Mouse (Mus musculus) forebrain, embryonic 14.5 days (tissue): ENCODE measurements at regions not wholly inside any gene's neighbourhood (a gene's known extent, or its start where the extent isn't known, plus 50 kb on each side); places are given as distances from the start of the nearest gene placed in this dataset.

Experiments
- ATAC-seq: fragments of 200-750 bp; cut with Nextera tagmentation; 2 replicates; pipeline ENCODE4 v1.8.0; 2017; ENCODE audit warnings: mild to moderate bottlenecking, moderate library complexity
- DNase-seq: peaks from one replicate; pipeline ENCODE4 v3.0.0-alpha.2; 2015; ENCODE audit warnings: low spot score
- H3K27ac ChIP-seq: fragments of 300-500 bp; sonication (generic); 2 replicates; pipeline ENCODE4 v1.5.1; 2014; ENCODE audit warnings: low read depth, mild to moderate bottlenecking, control low read depth, low read length, moderate library complexity
- H3K27me3 ChIP-seq: fragments of 300-500 bp; sonication (generic); replicated peaks from 2 replicates; pipeline ENCODE4 v1.6.1; 2014; ENCODE audit warnings: low read length, control low read depth, mixed read lengths; ENCODE audit not compliant: control insufficient read depth, insufficient read depth
- H3K36me3 ChIP-seq: fragments of 300-500 bp; sonication (generic); 2 replicates; pipeline ENCODE4 v1.6.1; 2014; ENCODE audit warnings: low read length, control low read depth; ENCODE audit not compliant: control insufficient read depth, insufficient read depth
- H3K4me1 ChIP-seq: fragments of 300-500 bp; sonication (generic); 2 replicates; pipeline ENCODE4 v1.6.1; 2014; ENCODE audit warnings: antibody characterized with exemption, low read length, control low read depth; ENCODE audit not compliant: control insufficient read depth, insufficient read depth
- H3K4me2 ChIP-seq: fragments of 300-500 bp; sonication (generic); 2 replicates; pipeline ENCODE4 v1.6.1; 2014; ENCODE audit warnings: mild to moderate bottlenecking, control low read depth, low read length
- H3K4me3 ChIP-seq: fragments of 300-500 bp; sonication (generic); 2 replicates; pipeline ENCODE4 v1.5.1; 2014; ENCODE audit warnings: low read depth, low read length, control low read depth
- H3K9ac ChIP-seq: fragments of 300-500 bp; sonication (generic); 2 replicates; pipeline ENCODE4 v1.6.1; 2014; ENCODE audit warnings: mild to moderate bottlenecking, low read length, control low read depth, moderate library complexity
- H3K9me3 ChIP-seq: fragments of 300-500 bp; sonication (generic); replicated peaks from 2 replicates; pipeline ENCODE4 v1.6.1; 2016; ENCODE audit warnings: low read length, control low read depth, mixed read lengths; ENCODE audit not compliant: control insufficient read depth
- WGBS: fragments of 180-500 bp; shearing (Covaris S2); extraction: QIAGEN DNeasy Blood & Tissue Kit; methylation state at CpG from one replicate; pipeline ENCODE4 v1.1.7; 2014; 5-methylcytosine and 5-hydroxymethylcytosine counted together

DNA sequence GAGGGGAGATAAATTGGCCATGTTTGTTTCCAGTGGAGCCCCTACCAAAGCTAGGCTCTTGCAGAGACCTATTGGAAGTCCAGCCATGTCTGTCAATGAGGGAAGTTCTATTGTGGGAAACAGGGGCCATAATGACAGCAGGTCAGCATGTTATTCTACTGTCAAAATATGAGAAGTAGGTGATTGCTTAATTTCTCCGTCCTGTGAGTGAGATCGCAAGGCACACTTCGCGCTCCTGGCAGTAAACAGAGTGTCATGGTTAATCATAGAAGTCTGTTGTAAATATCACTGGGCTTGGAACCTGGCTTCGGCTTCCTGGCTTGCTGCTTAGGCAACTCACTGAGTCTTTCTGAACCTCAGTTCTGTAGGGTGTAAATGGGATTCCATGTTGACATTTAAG lies 72.5 kb upstream of the Ccdc122 start:
- no peak for ATAC-seq

DNA sequence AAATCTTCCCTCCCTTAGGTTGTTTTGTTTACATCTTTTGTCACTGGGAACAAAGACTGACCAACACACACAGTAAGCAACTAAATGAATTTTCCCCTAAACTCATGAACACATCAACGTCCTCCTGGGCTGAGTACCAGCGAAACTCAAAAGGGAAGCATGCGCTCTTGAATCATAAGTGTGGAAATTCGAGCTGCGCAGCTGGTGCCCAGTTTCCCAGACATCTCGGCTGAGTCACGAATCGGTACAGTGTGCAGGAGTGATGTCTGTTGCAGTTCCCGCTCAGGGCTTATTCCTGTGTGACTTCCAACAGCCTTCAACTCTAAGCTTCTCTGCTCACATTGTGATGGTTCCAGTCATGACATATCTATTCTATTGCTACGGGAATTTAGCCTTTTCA lies 77.7 kb upstream of the Ccdc122 start:
- no peaks in the 10 kb centered on the region for H3K9me3 ChIP-seq
- no peak overlapping the region for H3K27ac ChIP-seq
- H3K4me2 ChIP-seq = no peak overlapping the region
- no peaks in the 10 kb centered on the region for H3K36me3 ChIP-seq
- no peak overlapping the region for H3K9ac ChIP-seq
- H3K27me3 ChIP-seq = no peaks in the 10 kb centered on the region
- ATAC-seq (no peak), DNase-seq (no peak)
- no peaks in the 10 kb centered on the region for H3K4me1 ChIP-seq
- no peak overlapping the region for H3K4me3 ChIP-seq
- 78% methylated on average over 10 of the region's 10 CpGs for WGBS

More for the DNA sequence above, 72.5 kb upstream of the Ccdc122 start:
- H3K4me3 ChIP-seq = no peak overlapping the region
- H3K9ac ChIP-seq = no peak overlapping the region
- H3K27me3 ChIP-seq = no peaks in the 10 kb centered on the region
- no peaks in the 10 kb centered on the region for H3K36me3 ChIP-seq
- no peak overlapping the region for H3K4me2 ChIP-seq
- no peak for DNase-seq
- H3K4me1 ChIP-seq = no peaks in the 10 kb centered on the region
- H3K27ac ChIP-seq = no peak overlapping the region
- WGBS = 97% methylated on average over 5 of the region's 5 CpGs
- no peaks in the 10 kb centered on the region for H3K9me3 ChIP-seq

DNA sequence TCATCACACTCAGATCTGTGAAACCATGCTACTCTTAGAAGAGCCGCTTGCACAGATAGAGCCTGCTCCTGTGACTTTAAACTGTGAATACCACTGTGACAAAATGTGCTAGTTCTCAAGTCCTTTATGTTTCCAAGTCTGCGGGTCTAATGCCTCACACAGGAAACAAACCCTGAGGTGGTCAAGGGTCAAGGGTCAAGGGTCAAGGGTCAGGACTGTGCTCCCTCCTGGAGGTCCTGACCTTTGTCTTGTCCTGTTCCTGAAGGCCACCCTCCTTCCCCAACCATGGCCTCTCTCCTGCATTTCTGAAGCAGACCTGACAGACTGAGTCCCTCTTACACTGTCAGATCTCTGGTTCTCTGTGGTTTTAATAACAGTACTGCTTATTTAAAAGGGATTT lies 79.4 kb upstream of the Ccdc122 start:
- no peak overlapping the region for H3K27ac ChIP-seq
- no peaks in the 10 kb centered on the region for H3K27me3 ChIP-seq
- DNase-seq = no peak
- ATAC-seq = no peak
- H3K4me1 ChIP-seq = no peaks in the 10 kb centered on the region
- no peaks in the 10 kb centered on the region for H3K9me3 ChIP-seq
- no peaks in the 10 kb centered on the region for H3K36me3 ChIP-seq
- H3K4me3 ChIP-seq = no peak overlapping the region
- H3K9ac ChIP-seq = no peak overlapping the region
- no peak overlapping the region for H3K4me2 ChIP-seq
- WGBS = 65% methylated on average over 2 of the region's 2 CpGs

DNA sequence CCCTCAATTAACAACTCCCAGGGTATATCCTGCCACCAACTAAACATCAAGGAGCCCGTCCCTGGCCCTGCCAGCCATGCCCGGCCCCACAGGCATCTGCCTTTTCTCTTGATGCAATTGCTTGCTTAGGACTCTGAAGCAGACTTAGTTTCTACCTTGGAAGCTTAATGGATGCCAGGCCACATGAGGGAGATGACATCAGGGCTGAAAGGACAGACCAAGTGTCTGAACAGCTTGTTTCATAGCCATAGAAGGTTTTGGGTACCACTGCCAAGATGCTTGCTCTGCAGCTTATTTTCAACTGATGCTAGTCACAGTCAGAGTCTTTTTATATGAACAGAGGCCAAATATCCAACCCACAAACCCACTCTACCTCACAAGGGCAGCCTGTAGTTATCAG lies 83.4 kb upstream of the Ccdc122 start:
- Histone ChIP-seq H3K27ac (no peak overlapping the region), H3K9me3 (no peaks in the 10 kb centered on the region), H3K4me2 (no peak overlapping the region), H3K9ac (no peak overlapping the region), H3K36me3 (no peaks in the 10 kb centered on the region), H3K27me3 (no peaks in the 10 kb centered on the region), H3K4me3 (no peak overlapping the region), H3K4me1 (no peaks in the 10 kb centered on the region)
- DNase-seq (no peak), ATAC-seq (no peak)
- 97% methylated on average over 2 of the region's 2 CpGs for WGBS

DNA sequence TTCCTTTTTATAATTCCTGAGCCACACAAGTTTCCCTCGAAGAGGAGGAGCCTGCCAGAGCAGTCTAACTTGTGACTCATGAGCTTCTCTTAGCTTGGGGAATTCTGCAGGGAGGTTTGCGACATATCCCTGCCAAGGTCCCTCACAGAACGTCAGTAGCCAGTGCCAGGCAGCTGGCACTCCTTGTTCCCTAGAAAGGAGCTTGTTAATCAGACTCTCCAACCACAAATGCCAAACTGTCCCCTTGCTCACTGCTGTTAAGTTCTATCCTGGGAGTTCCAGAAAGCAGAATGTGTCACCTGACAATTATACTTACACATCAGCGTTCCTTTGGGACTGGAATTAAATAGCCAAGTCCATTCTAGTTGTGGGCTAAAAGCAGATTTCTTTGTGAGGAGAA lies 85.1 kb upstream of the Ccdc122 start:
- Histone ChIP-seq H3K4me2 (no peak overlapping the region), H3K9me3 (no peaks in the 10 kb centered on the region), H3K9ac (no peak overlapping the region), H3K27me3 (no peaks in the 10 kb centered on the region), H3K4me1 (no peaks in the 10 kb centered on the region), H3K4me3 (no peak overlapping the region), H3K36me3 (no peaks in the 10 kb centered on the region), H3K27ac (no peak overlapping the region)
- DNase-seq (peak; percentile 22), ATAC-seq (no peak)
- WGBS = 75% methylated on average over 4 of the region's 4 CpGs

DNA sequence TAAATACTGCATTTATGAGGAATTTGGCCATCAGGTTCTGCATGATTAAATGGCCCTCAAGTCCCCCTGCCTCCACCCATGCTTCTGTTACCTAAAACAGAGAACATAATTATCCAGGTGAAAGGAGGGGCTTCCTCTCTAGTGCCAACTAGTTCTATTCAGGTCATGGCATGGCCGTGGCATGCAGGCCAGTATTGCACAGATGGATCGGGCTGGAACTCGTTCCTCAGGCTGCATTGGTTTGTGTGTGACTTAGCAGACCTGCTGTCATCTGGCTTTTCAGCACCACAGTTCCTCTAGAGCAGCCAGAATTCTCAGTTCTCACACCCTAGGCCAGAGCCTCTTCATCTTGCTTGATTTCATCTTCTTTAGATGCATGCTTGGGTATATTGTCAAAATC lies 87.2 kb upstream of the Ccdc122 start:
- Histone ChIP-seq H3K4me3 (no peak overlapping the region), H3K4me2 (no peak overlapping the region), H3K9ac (no peak overlapping the region), H3K4me1 (no peaks in the 10 kb centered on the region), H3K36me3 (no peaks in the 10 kb centered on the region), H3K27ac (no peak overlapping the region), H3K27me3 (no peaks in the 10 kb centered on the region), H3K9me3 (no peaks in the 10 kb centered on the region)
- 70% methylated on average over 3 of the region's 3 CpGs for WGBS
- ATAC-seq (no peak), DNase-seq (no peak)

DNA sequence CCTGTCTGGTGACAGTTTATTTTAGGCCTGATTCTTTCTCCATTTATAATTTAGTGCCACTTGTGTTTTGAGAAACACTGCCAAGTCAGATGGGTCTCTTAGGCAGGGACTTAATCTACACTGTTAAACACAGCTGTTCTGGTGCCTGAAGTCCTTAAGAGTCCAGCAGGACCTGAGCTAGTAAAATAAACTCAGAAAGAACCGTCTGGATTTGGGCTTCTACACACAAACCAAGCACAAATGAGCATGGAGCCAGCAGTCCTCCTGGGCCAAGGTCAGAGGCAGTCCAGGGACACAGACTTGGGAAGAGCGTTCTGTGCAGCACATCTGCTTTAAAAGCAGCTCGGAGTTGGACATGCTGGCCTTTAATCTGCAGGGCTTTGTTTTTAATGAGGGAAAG lies 87.6 kb upstream of the Ccdc122 start:
- no peaks in the 10 kb centered on the region for H3K9me3 ChIP-seq
- H3K27ac ChIP-seq = no peak overlapping the region
- H3K4me1 ChIP-seq = no peaks in the 10 kb centered on the region
- WGBS = 60% methylated on average over 3 of the region's 3 CpGs
- no peak overlapping the region for H3K4me3 ChIP-seq
- no peaks in the 10 kb centered on the region for H3K36me3 ChIP-seq
- DNase-seq (no peak), ATAC-seq (no peak)
- H3K27me3 ChIP-seq = no peaks in the 10 kb centered on the region
- H3K4me2 ChIP-seq = no peak overlapping the region
- no peak overlapping the region for H3K9ac ChIP-seq

DNA sequence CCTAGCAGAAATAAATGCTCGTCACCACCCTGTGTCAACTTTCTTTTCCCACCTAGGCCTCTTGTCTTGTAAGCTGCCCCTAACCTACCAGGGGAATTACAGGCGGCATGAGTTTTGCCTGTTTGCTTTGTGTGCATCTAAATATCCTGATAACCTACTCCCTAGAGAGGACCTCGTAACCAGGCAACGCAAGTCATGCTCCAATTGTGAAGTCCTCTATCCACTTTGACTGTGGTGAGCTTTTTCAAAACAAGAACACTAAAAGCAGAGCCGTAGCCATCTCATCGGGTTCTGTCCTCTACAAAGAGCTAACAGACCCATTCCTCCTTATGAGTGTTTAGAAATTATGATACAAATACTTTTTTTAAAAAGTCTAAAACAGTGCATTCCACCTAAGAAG lies 88.1 kb upstream of the Ccdc122 start:
- H3K4me1 ChIP-seq = no peaks in the 10 kb centered on the region
- DNase-seq (no peak), ATAC-seq (no peak)
- H3K27me3 ChIP-seq = no peaks in the 10 kb centered on the region
- H3K9ac ChIP-seq = no peak overlapping the region
- no peak overlapping the region for H3K4me2 ChIP-seq
- no peak overlapping the region for H3K27ac ChIP-seq
- no peak overlapping the region for H3K4me3 ChIP-seq
- 83% methylated on average over 6 of the region's 6 CpGs for WGBS
- no peaks in the 10 kb centered on the region for H3K9me3 ChIP-seq
- no peaks in the 10 kb centered on the region for H3K36me3 ChIP-seq

DNA sequence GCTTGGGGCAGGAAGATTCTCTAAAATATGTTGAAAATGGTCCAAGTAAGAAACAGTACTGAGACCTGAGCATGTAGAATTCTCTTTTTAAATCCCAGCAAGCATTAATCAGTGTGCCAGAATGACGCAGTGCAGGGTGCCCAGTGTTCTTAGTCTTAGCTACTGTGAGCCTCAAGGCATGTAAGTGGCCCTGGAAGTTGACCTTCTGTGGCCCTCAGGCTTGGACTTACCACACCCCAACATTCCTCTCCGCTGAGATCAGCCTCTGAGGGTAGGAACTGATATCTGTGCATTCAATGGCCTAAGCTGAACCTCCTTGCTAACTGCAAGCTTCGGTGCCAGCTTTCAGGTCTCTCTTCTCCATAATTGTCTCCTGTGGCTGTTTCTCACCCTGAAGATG lies 89.4 kb upstream of the Ccdc122 start:
- H3K36me3 ChIP-seq = no peaks in the 10 kb centered on the region

DNA sequence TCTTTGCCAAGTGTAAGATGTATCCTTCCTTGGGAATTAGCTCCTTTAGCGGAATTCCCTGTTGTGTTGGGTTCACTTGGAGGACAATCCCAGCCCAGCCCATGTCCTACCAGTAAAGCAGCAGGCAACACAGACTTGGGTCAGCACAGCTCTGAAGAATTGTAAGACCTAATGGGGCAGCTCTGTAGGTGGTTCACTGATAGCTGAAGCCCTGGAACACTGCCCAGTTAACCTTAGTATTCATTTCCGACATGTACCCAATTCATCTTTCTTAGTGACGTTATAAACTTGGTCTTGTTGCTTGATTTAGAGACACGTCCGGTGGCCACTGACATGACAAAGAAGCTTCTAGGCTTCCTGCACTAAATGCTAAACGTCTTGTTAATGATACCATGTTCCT lies 90.9 kb upstream of the Ccdc122 start:
- Histone ChIP-seq H3K4me3 (no peak overlapping the region), H3K4me1 (no peaks in the 10 kb centered on the region), H3K4me2 (no peak overlapping the region), H3K36me3 (no peaks in the 10 kb centered on the region), H3K9ac (no peak overlapping the region), H3K27ac (no peak overlapping the region), H3K9me3 (no peaks in the 10 kb centered on the region), H3K27me3 (no peaks in the 10 kb centered on the region)
- ATAC-seq = no peak
- 76% methylated on average over 6 of the region's 6 CpGs for WGBS
- no peak for DNase-seq

More for the DNA sequence above, 89.4 kb upstream of the Ccdc122 start:
- H3K9me3 ChIP-seq = no peaks in the 10 kb centered on the region
- ATAC-seq = no peak
- no peak overlapping the region for H3K9ac ChIP-seq
- WGBS = 70% methylated on average over 3 of the region's 3 CpGs
- H3K4me3 ChIP-seq = no peak overlapping the region
- no peak overlapping the region for H3K27ac ChIP-seq
- no peak for DNase-seq
- no peaks in the 10 kb centered on the region for H3K4me1 ChIP-seq
- no peak overlapping the region for H3K4me2 ChIP-seq
- no peaks in the 10 kb centered on the region for H3K27me3 ChIP-seq
